Mouse (Mus musculus) limb, embryonic 14.5 days (tissue): Measurements from ENCODE around the gene Morc4. TPM values are rescaled to one million over a fixed set of nuclear protein-coding genes. Genes with fewer than 3 reads are reported as not detected.

ENCODE experiments used
- ATAC-seq: fragments of 200-750 bp; cut with Nextera tagmentation; 2 replicates; pipeline ENCODE4 v1.8.0; 2017; ENCODE audit warnings: low read depth, moderate number of reproducible peaks, moderate TSS enrichment; ENCODE audit not compliant: low FRiP score
- DNase-seq: peaks from one replicate; pipeline ENCODE4 v3.0.0-alpha.2; 2015; ENCODE audit warnings: low spot score
- H3K27ac ChIP-seq: fragments of 300-500 bp; sonication (generic); replicated peaks from 2 replicates; pipeline ENCODE4 v1.5.1; 2014; ENCODE audit warnings: low read depth, mild to moderate bottlenecking, low read length, moderate library complexity, mixed read lengths
- H3K27me3 ChIP-seq: fragments of 300-500 bp; sonication (generic); 2 replicates; pipeline ENCODE4 v1.6.1; 2014; ENCODE audit warnings: low read length, mixed read lengths; ENCODE audit not compliant: control insufficient read depth, insufficient read depth
- H3K36me3 ChIP-seq: fragments of 300-500 bp; sonication (generic); 2 replicates; pipeline ENCODE4 v1.6.1; 2014; ENCODE audit warnings: mild to moderate bottlenecking, low read length, moderate library complexity, mixed read lengths; ENCODE audit not compliant: control insufficient read depth, insufficient read depth
- H3K4me1 ChIP-seq: fragments of 300-500 bp; sonication (generic); 2 replicates; pipeline ENCODE4 v1.6.1; 2014; ENCODE audit warnings: antibody characterized with exemption, low read length, mixed read lengths; ENCODE audit not compliant: control insufficient read depth, insufficient read depth
- H3K4me2 ChIP-seq: fragments of 300-500 bp; sonication (generic); replicated peaks from 2 replicates; pipeline ENCODE4 v1.6.1; 2014; ENCODE audit warnings: low read depth, mild to moderate bottlenecking, low read length, moderate library complexity; ENCODE audit not compliant: severe bottlenecking
- H3K4me3 ChIP-seq: fragments of 300-500 bp; sonication (generic); replicated peaks from 2 replicates; pipeline ENCODE4 v1.5.1; 2014; ENCODE audit warnings: low read length
- H3K9ac ChIP-seq: fragments of 300-500 bp; sonication (generic); 2 replicates; pipeline ENCODE4 v1.6.1; 2014; ENCODE audit warnings: mild to moderate bottlenecking, low read depth, low read length, moderate library complexity; ENCODE audit not compliant: severe bottlenecking
- H3K9me3 ChIP-seq: fragments of 300-500 bp; sonication (generic); 2 replicates; pipeline ENCODE4 v1.6.1; 2016; ENCODE audit warnings: low read length; ENCODE audit not compliant: control insufficient read depth
- POLR2A ChIP-seq: fragments of 200-500 bp; IDR thresholded peaks from 2 replicates; pipeline ENCODE4 v1.8.0; 2012; ENCODE audit warnings: inconsistent platforms, mild to moderate bottlenecking, moderate library complexity, borderline replicate concordance; ENCODE audit not compliant: insufficient read depth, insufficient read length; ENCODE audit errors: extremely low read depth
- WGBS: fragments of 180-500 bp; shearing (Covaris S2); extraction: QIAGEN DNeasy Blood & Tissue Kit; methylation state at CpG from one replicate; pipeline ENCODE4 v1.1.7; 2014; 5-methylcytosine and 5-hydroxymethylcytosine counted together
- polyA plus RNA-seq, 2 experiments: library from polyadenylated mRNA; depleted of rRNA in 1 of 2; stranded (reverse) in 1 of 2; unstranded in 1 of 2; fragments of >200 nt; fragmentation: Nextera tagmentation in 1 of 2; extraction: Ambion mirVana in 1 of 2; gene quantifications; 2 replicates each; pipeline versions ENCODE4 v1.2.1 to v1.2.3; 2012 to 2014

Morc4 gene
- polyA plus RNA-seq, 2 experiments, result 21.8 to 31.0 TPM

- DNase-seq, result peak; percentile 22
- no peak for ATAC-seq
- WGBS, result 32% methylated on average over 5 of the region's 5 CpGs
Measured at GRCm38 (mm10) chrX:139832464-139832863, 39.0 kb downstream of the Morc4 start.

GRCm38 (mm10) chrX:139828363-139829092 is 42.9 kb downstream of the Morc4 start:
- WGBS, result 86% methylated on average over 6 of the region's 6 CpGs
- H3K27ac ChIP-seq, result no peak overlapping the region
- H3K9me3 ChIP-seq, result no peaks in the 10 kb centered on the region
- H3K36me3 ChIP-seq, result peaks cover under 1% of the 10 kb centered on the region; the same call in 1 of the 2 replicates
- H3K9ac ChIP-seq, result no peak overlapping the region
- no peaks in the 10 kb centered on the region for H3K27me3 ChIP-seq
- no peaks in the 10 kb centered on the region for H3K4me1 ChIP-seq
- H3K4me3 ChIP-seq, result no peak overlapping the region
- no peak for TF ChIP-seq POLR2A
- no peak overlapping the region for H3K4me2 ChIP-seq
- ATAC-seq, result no peak
- DNase-seq, result no peak

More at GRCm38 (mm10) chrX:139832464-139832863, 39.0 kb downstream of the Morc4 start:
- Histone ChIP-seq H3K27me3 (no peaks in the 10 kb centered on the region), H3K9ac (no peak overlapping the region), H3K4me2 (no peak overlapping the region), H3K4me1 (no peaks in the 10 kb centered on the region), H3K4me3 (no peak overlapping the region), H3K9me3 (no peaks in the 10 kb centered on the region), H3K36me3 (0 out of 2 replicates have a peak, but pooled peaks cover 9% of the 10 kb centered on the region), H3K27ac (no peak overlapping the region)
- TF ChIP-seq POLR2A, result no peak

DNA sequence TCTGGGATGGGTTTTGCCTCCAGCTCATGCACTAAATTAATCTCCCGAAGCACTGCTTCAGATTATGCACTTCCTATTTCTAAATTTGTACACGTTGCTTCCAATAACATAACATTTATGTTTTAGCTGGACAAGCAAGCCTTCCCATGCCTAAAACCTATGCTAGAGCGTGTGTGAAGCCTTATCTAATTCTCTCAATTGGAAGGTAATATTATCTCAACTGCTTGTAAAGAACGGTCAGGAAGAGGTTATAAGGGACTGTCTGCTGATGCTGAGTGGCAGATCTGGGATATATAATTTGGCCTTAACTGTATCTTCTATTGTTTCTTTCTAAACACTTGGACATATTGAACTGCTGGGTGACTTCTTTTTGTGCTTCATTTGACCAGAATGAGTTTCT is 44.6 kb downstream of the Morc4 start:
- Histone ChIP-seq H3K36me3 (peaks cover 9% of the 10 kb centered on the region), H3K9me3 (no peaks in the 10 kb centered on the region), H3K9ac (no peak overlapping the region), H3K4me1 (no peaks in the 10 kb centered on the region), H3K4me3 (no peak overlapping the region), H3K27me3 (no peaks in the 10 kb centered on the region), H3K27ac (no peak overlapping the region), H3K4me2 (no peak overlapping the region)
- no peak for TF ChIP-seq POLR2A
- no peak for ATAC-seq
- no peak for DNase-seq
- WGBS, result 82% methylated on average over 4 of the region's 4 CpGs

DNA sequence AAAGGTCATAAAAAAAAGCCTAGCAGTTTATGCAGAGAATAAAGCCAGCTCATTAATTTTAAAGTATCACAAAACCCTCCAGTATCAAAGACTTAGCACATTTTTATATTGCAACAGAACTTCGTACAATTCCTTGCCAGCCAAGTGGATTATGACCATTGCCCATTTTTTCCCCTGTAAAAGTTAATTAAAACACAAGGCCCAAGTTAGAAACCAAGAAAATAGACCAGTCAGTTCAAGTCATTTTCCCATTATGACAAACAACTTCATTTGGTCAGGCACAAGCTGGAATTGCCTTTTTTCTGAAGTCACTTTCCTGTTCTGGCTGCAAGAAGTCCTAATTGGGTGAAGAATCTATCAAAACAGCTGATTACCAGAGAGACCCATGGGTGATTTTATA is 46.1 kb downstream of the Morc4 start:
- Histone ChIP-seq H3K4me2 (no peak overlapping the region), H3K4me1 (no peaks in the 10 kb centered on the region), H3K27ac (no peak overlapping the region), H3K27me3 (no peaks in the 10 kb centered on the region), H3K36me3 (peaks cover 9% of the 10 kb centered on the region), H3K4me3 (no peak overlapping the region), H3K9ac (no peak overlapping the region), H3K9me3 (no peaks in the 10 kb centered on the region)
- TF ChIP-seq POLR2A, result no peak
- WGBS, result 50% methylated on average over 1 of the region's 1 CpGs
- no peak for DNase-seq
- no peak for ATAC-seq

- no peak overlapping the region for H3K4me2 ChIP-seq
- H3K27ac ChIP-seq, result no peak overlapping the region
- ATAC-seq (no peak), DNase-seq (no peak)
- TF ChIP-seq POLR2A, result no peak
- no peak overlapping the region for H3K4me3 ChIP-seq
- H3K4me1 ChIP-seq, result no peaks in the 10 kb centered on the region
- no peaks in the 10 kb centered on the region for H3K9me3 ChIP-seq
- H3K27me3 ChIP-seq, result no peaks in the 10 kb centered on the region
- H3K36me3 ChIP-seq, result no peaks in the 10 kb centered on the region
- no peak overlapping the region for H3K9ac ChIP-seq
- WGBS, result 62% methylated on average over 5 of the region's 5 CpGs
Measured at GRCm38 (mm10) chrX:139815201-139815600, 56.3 kb downstream of the Morc4 start.
